Mouse (Mus musculus) midbrain, embryonic 10.5 days (tissue): ENCODE data around the gene Csgalnact2. TPM values are rescaled to one million over a fixed set of nuclear protein-coding genes. Genes with fewer than 3 reads are reported as not detected.
A peak's percentile ranks its signal among the peaks of the same experiment; 100 is the strongest.

Experiments used
- DNase-seq: peaks from one replicate; pipeline ENCODE4 v3.0.0-alpha.2; 2017; ENCODE audit warnings: low spot score
- H3K27ac ChIP-seq: fragments of 300-500 bp; sonication (generic); replicated peaks from 2 replicates; pipeline ENCODE4 v1.5.1; 2016; ENCODE audit warnings: mild to moderate bottlenecking
- H3K27me3 ChIP-seq: fragments of 300-500 bp; sonication (generic); 2 replicates; pipeline ENCODE4 v1.6.1; 2016; ENCODE audit warnings: low read depth, mild to moderate bottlenecking; ENCODE audit not compliant: poor library complexity, severe bottlenecking
- H3K36me3 ChIP-seq: fragments of 300-500 bp; sonication (generic); 2 replicates; pipeline ENCODE4 v1.6.1; 2016; ENCODE audit warnings: mild to moderate bottlenecking, moderate library complexity
- H3K4me1 ChIP-seq: fragments of 300-500 bp; sonication (generic); 2 replicates; pipeline ENCODE4 v1.6.1; 2016
- H3K4me3 ChIP-seq: fragments of 300-500 bp; sonication (generic); 2 replicates; pipeline ENCODE4 v1.5.1; 2016; ENCODE audit warnings: mild to moderate bottlenecking, moderate library complexity
- H3K9me3 ChIP-seq: fragments of 300-500 bp; sonication (generic); replicated peaks from 2 replicates; pipeline ENCODE4 v1.6.1; 2016; ENCODE audit warnings: mild to moderate bottlenecking
- WGBS: fragments of 180-500 bp; shearing (Covaris S2); methylation state at CpG from one replicate; pipeline ENCODE4 v1.1.7; 2016; 5-methylcytosine and 5-hydroxymethylcytosine counted together
- polyA plus RNA-seq: library from polyadenylated mRNA; unstranded; fragments of >200 nt; fragmentation: Nextera tagmentation; extraction: Ambion mirVana; gene quantifications from 2 replicates; pipeline ENCODE4 v1.2.1, GENCODE M21; 2016

Csgalnact2 gene
- polyA plus RNA-seq, 1 experiment from 2014 or later: 6.5 TPM

GRCm38 (mm10) chr6:118079762-118080465 lies 59.0 kb downstream of the Csgalnact2 start:
- Histone ChIP-seq H3K27ac (peak overlapping the region; percentile 34), H3K27me3 (0 out of 2 replicates have a peak, but pooled peaks cover 4% of the 10 kb centered on the region), H3K9me3 (no peaks in the 10 kb centered on the region), H3K36me3 (no peaks in the 10 kb centered on the region), H3K4me3 (no peak overlapping the region), H3K4me1 (peaks cover 23% of the 10 kb centered on the region)
- WGBS: 49% methylated on average over 10 of the region's 10 CpGs
- no peak for DNase-seq

DNA sequence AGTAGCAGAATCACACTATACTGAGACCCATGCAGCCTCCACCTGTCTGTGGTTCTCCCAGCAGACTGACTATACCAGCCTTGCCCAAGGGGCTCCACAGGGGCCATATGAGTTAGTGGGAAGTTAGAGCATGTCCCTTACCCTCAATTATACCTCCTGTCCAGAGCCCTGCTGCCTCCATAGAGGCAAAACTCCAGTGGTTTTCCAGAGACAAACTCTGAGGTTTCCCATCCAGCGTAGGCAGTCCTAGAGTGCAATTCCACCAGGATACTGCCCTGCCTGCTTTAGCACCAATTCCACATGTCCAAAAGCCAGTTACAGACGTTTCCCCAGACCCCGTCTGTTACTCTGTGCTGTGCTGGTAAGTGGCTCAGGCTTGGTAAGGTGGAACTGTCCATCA lies 59.6 kb downstream of the Csgalnact2 start:
- no peak for DNase-seq
- Histone ChIP-seq H3K27me3 (0 out of 2 replicates have a peak, but pooled peaks cover 4% of the 10 kb centered on the region), H3K27ac (peak overlapping the region; percentile 34), H3K4me3 (no peak overlapping the region), H3K36me3 (no peaks in the 10 kb centered on the region), H3K9me3 (no peaks in the 10 kb centered on the region), H3K4me1 (peaks cover 23% of the 10 kb centered on the region)
- 68% methylated on average over 3 of the region's 3 CpGs for WGBS

GRCm38 (mm10) chr6:118078751-118079150 lies 60.2 kb downstream of the Csgalnact2 start:
- no peaks in the 10 kb centered on the region for H3K36me3 ChIP-seq
- H3K4me3 ChIP-seq: no peak overlapping the region
- H3K9me3 ChIP-seq: no peaks in the 10 kb centered on the region
- DNase-seq: no peak
- WGBS: 73% methylated on average over 10 of the region's 10 CpGs
- peaks cover 28% of the 10 kb centered on the region for H3K4me1 ChIP-seq
- H3K27ac ChIP-seq: peak overlapping the region; percentile 34; the same call in 1 of the 2 replicates
- H3K27me3 ChIP-seq: 0 out of 2 replicates have a peak, but pooled peaks cover 4% of the 10 kb centered on the region

DNA sequence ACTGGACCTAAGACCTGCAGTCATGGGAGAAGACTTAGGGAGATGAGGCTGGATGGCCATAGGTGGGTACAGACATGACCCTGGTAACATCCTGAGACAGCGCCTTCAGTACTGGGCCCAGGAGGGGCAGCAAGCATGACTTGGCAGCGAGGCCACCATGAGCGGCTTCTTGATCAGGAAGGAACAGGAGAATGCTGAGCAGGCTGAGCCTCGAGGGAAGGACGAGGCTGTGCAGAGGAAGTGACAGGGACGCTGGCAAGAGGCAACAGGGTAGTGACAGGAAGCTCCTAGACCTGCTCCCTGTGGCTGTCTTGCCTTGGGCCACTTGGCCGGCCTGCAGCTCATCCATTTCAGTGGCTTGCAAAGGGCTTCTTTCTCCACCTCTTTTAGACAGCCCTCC lies 61.5 kb downstream of the Csgalnact2 start:
- 91% methylated on average over 7 of the region's 7 CpGs for WGBS
- DNase-seq: no peak
- H3K36me3 ChIP-seq: no peaks in the 10 kb centered on the region
- H3K27me3 ChIP-seq: 0 out of 2 replicates have a peak, but pooled peaks cover 4% of the 10 kb centered on the region
- H3K4me3 ChIP-seq: no peak overlapping the region
- no peak overlapping the region for H3K27ac ChIP-seq
- H3K4me1 ChIP-seq: peaks cover 29% of the 10 kb centered on the region
- no peaks in the 10 kb centered on the region for H3K9me3 ChIP-seq

- Histone ChIP-seq H3K4me3 (no peak overlapping the region), H3K36me3 (no peaks in the 10 kb centered on the region), H3K4me1 (peaks cover 29% of the 10 kb centered on the region), H3K27ac (no peak overlapping the region), H3K9me3 (no peaks in the 10 kb centered on the region), H3K27me3 (0 out of 2 replicates have a peak, but pooled peaks cover 4% of the 10 kb centered on the region)
- no peak for DNase-seq
- WGBS: 89% methylated on average over 8 of the region's 8 CpGs
Observed at GRCm38 (mm10) chr6:118076748-118077147, 62.2 kb downstream of the Csgalnact2 start.

GRCm38 (mm10) chr6:118076256-118076655 lies 62.7 kb downstream of the Csgalnact2 start:
- H3K27me3 ChIP-seq: 0 out of 2 replicates have a peak, but pooled peaks cover 4% of the 10 kb centered on the region

DNA sequence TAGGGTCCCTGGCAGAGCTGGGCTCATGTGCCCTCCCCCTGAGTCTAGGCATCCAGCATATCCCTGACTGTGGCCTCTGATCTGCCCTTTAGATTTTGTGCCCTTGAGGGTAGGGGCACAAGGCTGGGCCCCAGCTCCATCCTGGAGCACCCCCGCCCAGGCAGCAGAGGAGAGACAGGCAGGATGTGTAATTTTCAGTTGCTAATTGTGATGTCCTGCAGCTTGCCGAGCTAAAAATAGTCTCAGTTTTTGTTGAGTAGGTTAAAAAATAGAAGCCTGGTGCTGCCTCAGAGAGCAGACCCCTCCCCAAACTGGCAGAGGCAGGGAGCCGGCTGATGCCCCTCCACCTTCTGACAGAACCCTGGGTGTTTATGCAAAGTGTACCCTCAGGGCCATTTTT lies 64.8 kb downstream of the Csgalnact2 start:
- Histone ChIP-seq H3K4me3 (no peak overlapping the region), H3K27ac (no peak overlapping the region; the same call in 1 of the 2 replicates), H3K9me3 (no peaks in the 10 kb centered on the region), H3K27me3 (no peaks in the 10 kb centered on the region), H3K36me3 (no peaks in the 10 kb centered on the region), H3K4me1 (peaks cover 18% of the 10 kb centered on the region)
- WGBS: 77% methylated on average over 3 of the region's 3 CpGs
- no peak for DNase-seq

More at GRCm38 (mm10) chr6:118076256-118076655, 62.7 kb downstream of the Csgalnact2 start:
- WGBS: 89% methylated on average over 3 of the region's 3 CpGs
- H3K27ac ChIP-seq: no peak overlapping the region
- no peaks in the 10 kb centered on the region for H3K36me3 ChIP-seq
- H3K9me3 ChIP-seq: no peaks in the 10 kb centered on the region
- DNase-seq: no peak
- no peak overlapping the region for H3K4me3 ChIP-seq
- peaks cover 29% of the 10 kb centered on the region for H3K4me1 ChIP-seq

GRCm38 (mm10) chr6:118072176-118072575 lies 66.8 kb downstream of the Csgalnact2 start:
- 79% methylated on average over 1 of the region's 1 CpGs for WGBS
- no peak for DNase-seq
- Histone ChIP-seq H3K9me3 (no peaks in the 10 kb centered on the region), H3K27me3 (peaks cover 14% of the 10 kb centered on the region), H3K4me1 (peaks cover 14% of the 10 kb centered on the region), H3K27ac (no peak overlapping the region), H3K4me3 (no peak overlapping the region), H3K36me3 (no peaks in the 10 kb centered on the region)

DNA sequence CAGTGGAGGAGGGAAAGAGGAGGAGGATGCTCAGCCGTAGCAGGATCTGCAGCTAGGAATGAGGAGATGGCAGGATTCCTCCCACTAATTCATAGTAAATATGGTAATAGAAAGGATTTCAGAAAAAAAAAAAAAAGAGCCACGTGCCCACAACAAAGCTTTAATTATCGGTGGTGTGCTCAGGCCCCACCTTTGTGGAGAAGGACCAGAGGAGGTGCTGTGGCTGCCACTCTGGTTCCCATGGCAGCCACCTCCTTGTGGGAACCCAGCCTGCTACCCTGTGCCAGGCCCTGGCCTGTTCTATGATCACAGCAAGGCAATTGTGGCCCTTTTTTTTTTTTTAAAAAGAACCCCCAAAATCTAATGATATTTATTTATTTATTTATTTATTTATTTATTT lies 67.5 kb downstream of the Csgalnact2 start:
- no peak overlapping the region for H3K4me3 ChIP-seq
- no peaks in the 10 kb centered on the region for H3K9me3 ChIP-seq
- no peak overlapping the region for H3K27ac ChIP-seq
- peaks cover 20% of the 10 kb centered on the region for H3K4me1 ChIP-seq
- peaks cover 22% of the 10 kb centered on the region for H3K27me3 ChIP-seq
- H3K36me3 ChIP-seq: no peaks in the 10 kb centered on the region
- WGBS: 62% methylated on average over 3 of the region's 3 CpGs
- no peak for DNase-seq

DNA sequence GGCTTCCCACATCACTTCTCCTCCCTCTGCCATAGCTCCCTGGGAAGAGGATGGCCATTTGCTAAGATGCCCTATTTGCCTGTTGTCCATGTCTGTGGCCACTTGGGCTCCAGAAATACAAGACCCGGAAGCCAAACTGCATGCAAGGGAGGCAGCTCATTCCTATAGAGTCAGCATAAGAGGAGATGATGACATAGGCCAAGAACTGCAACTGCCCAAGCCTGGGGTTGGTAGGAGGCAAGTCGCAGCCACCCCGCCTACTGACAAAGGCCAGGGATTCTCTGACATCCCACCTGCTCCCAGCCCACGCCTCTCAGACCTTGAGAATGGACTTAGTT lies 68.0 kb downstream of the Csgalnact2 start:
- Histone ChIP-seq H3K27ac (no peak overlapping the region), H3K9me3 (no peaks in the 10 kb centered on the region), H3K27me3 (peaks cover 26% of the 10 kb centered on the region), H3K4me3 (no peak overlapping the region), H3K4me1 (peaks cover 23% of the 10 kb centered on the region), H3K36me3 (no peaks in the 10 kb centered on the region)
- no peak for DNase-seq
- 86% methylated on average over 4 of the region's 4 CpGs for WGBS

GRCm38 (mm10) chr6:118070321-118071012 lies 68.5 kb downstream of the Csgalnact2 start:
- no peak overlapping the region for H3K27ac ChIP-seq
- 81% methylated on average over 5 of the region's 5 CpGs for WGBS
- H3K4me1 ChIP-seq: peaks cover 23% of the 10 kb centered on the region
- no peaks in the 10 kb centered on the region for H3K36me3 ChIP-seq
- peaks cover 31% of the 10 kb centered on the region for H3K27me3 ChIP-seq
- H3K4me3 ChIP-seq: no peak overlapping the region
- DNase-seq: no peak
- H3K9me3 ChIP-seq: no peaks in the 10 kb centered on the region

- Histone ChIP-seq H3K27ac (no peak overlapping the region), H3K27me3 (peaks cover 49% of the 10 kb centered on the region), H3K9me3 (no peaks in the 10 kb centered on the region), H3K4me1 (peaks cover 22% of the 10 kb centered on the region), H3K36me3 (no peaks in the 10 kb centered on the region), H3K4me3 (no peak overlapping the region)
- WGBS: 68% methylated on average over 7 of the region's 7 CpGs
- DNase-seq: no peak
Observed at GRCm38 (mm10) chr6:118067720-118068119, 71.2 kb downstream of the Csgalnact2 start.
